Mouse (Mus musculus) spleen, adult 2 months (tissue): Measurements from ENCODE around the gene Cox10.

ENCODE experiments used
- CTCF ChIP-seq: fragments of 200-500 bp; IDR thresholded peaks from 2 replicates; pipeline ENCODE4 v1.5.1; 2011; ENCODE audit warnings: mild to moderate bottlenecking, inconsistent platforms; ENCODE audit not compliant: insufficient read depth, insufficient read length, insufficient replicate concordance; ENCODE audit errors: extremely low read depth
- POLR2A ChIP-seq: fragments of 200-500 bp; IDR thresholded peaks from 2 replicates; pipeline ENCODE4 v1.6.1; 2011; ENCODE audit warnings: low read depth, low read length, inconsistent platforms

GRCm38 (mm10) chr11:63973973-63974372, 105.3 kb downstream of the Cox10 start:
- no peak for TF ChIP-seq CTCF
- TF ChIP-seq POLR2A, result no peak
